Mouse (Mus musculus) heart, postnatal 4 days (tissue): ENCODE results near the gene Tmem260. TPM values are rescaled to one million over a fixed set of nuclear protein-coding genes. Genes with fewer than 3 reads are reported as not detected.

ENCODE experiments used
- DNase-seq: peaks from one replicate; pipeline ENCODE4 v3.0.0; 2021
- total RNA-seq, 2 experiments: library from RNA; stranded (reverse); gene quantifications; 2 replicates each; pipeline ENCODE4 v1.2.3; 2021

The Tmem260 gene
- total RNA-seq, 2 experiments from 2014 or later: 11.6 to 12.5 TPM

DNA sequence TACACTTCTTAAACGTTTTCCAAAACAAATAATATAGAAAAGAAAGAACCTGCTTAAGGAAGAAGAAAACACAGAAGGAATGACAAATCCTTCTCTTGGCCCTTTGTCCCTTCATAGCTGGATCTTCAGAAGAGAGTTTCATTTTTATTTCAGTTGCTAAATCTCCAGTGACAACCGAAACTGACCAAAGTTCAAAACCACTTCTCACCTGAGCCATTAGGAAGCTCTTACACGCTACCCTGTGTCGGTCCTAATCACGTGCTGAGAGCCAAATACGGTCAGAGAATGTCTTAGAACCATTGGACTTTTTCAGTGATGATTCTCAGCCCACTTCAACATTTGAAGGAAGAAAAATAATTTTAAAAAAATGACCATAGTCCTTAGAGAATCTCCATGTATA, 36.8 kb downstream of the Tmem260 start:
- no peak for DNase-seq

GRCm38 (mm10) chr14:48493896-48494295, 48.0 kb downstream of the Tmem260 start:
- peak; percentile 64 for DNase-seq

- no peak for DNase-seq
These were observed 56.6 kb downstream of the Tmem260 start for GRCm38 (mm10) chr14:48502573-48502972.

GRCm38 (mm10) chr14:48503691-48504565, 58.0 kb downstream of the Tmem260 start:
- no peak for DNase-seq

GRCm38 (mm10) chr14:48504566-48504950, 58.6 kb downstream of the Tmem260 start:
- DNase-seq: no peak

DNA sequence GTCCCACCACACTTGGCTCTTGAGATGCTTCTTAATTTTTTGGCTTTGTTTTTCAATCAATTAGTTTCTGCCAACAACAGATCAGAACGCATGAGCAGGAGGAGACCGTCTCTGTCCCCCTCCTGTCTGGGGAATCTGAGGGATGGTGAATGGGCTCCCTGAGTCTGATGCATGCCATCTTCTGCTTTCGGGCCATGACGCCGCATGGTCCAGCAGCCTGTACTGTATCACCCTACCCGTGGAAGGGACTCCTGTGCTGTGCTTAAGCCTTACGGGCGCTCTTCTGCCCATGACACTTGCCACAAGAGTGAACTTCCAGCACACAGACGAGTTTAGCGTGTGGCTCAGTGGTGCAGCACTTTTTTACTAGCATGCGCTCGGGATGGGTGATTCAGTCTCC, 59.7 kb downstream of the Tmem260 start:
- DNase-seq: no peak

GRCm38 (mm10) chr14:48507376-48507775, 61.5 kb downstream of the Tmem260 start:
- DNase-seq: no peak

GRCm38 (mm10) chr14:48509131-48509530, 63.2 kb downstream of the Tmem260 start:
- DNase-seq: no peak

DNA sequence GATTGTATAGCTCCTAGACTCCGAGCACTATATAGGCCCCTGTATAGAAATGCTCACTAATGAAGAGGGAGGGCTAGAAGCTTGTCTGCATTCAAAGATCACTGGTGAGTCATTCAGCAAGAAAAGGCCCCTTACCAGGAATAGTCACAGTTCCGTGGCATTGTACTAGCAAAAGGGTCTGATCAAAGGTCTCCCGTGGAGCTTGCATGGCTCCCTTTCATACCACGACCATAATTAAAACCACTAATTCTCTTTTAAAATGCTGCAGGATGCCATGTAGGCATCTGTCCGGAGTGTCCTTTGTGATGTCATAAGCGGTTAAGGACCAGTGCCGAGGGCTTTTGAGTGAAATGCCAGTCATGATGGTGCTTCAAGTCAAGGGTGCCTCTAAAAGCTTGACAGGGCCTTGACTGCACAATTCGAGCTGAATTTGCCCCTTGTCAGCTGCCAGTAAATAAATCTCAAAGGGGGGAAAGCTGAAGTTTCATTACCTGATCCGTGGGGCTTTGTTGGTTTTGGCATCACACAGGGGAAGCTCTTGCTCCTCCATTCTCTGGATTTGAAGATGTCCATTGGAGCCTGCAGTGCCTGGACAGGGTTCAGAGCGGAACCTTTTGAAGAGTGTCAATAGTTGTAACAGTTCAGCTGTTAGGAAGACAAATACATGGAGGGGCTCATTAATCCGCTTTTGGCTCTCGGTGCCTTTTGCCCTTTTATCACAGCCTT, 67.3 kb downstream of the Tmem260 start:
- no peak for DNase-seq

DNA sequence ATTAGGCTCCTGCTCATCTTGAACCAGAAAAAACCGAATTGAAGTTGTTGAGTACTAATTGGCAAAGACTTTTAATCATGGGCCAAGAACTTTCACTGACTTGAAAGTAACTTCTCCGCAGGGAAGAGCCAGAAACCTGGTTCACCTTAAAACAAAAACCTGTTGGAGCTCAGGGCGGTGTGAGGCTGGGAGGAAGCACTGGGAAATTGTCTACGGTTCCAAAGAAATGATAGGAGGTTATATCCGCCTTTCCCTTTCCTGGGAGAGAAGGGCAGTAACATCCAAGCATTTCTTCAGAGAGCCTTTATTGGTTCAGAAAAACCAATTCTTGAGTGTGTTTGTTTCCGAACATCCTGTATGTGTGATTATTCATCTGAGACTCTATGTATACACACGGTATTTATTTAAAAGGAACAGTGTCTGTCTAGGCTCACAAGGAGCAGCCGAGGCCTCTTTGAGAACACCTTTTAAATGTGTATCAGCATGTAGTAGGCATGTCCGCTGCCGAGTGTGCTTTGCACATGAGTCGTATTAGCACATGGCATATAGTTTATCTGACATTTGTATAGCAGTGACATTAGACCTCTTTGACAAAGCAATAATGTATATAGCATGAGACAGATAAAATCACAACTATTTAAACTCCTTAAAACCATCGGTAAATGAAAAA, 68.0 kb downstream of the Tmem260 start:
- DNase-seq: no peak

- no peak for DNase-seq
These were observed 68.7 kb downstream of the Tmem260 start for GRCm38 (mm10) chr14:48514620-48515019.

GRCm38 (mm10) chr14:48515538-48515937, 69.6 kb downstream of the Tmem260 start:
- no peak for DNase-seq

- DNase-seq: no peak
These were observed 77.4 kb downstream of the Tmem260 start for GRCm38 (mm10) chr14:48523361-48523760.

DNA sequence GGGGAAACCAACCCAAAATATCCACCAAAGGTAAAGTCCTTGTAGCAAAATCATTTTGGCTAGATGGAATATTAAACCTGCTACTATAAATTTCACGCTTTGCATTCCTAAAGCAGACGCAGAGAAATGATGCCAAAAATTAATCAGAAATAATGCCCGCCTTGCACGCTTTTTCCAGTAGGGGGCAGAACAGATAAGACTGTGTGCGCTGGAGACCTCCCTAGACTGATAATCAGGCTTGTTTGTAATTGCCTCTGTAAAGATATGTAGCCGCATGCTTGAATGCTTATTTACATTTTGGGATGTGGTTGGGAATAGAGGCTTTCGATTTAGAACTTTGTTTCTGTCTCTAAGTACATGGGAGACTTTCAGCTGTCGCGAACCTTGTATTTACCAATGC, 78.2 kb downstream of the Tmem260 start:
- DNase-seq: peak; percentile 39

DNA sequence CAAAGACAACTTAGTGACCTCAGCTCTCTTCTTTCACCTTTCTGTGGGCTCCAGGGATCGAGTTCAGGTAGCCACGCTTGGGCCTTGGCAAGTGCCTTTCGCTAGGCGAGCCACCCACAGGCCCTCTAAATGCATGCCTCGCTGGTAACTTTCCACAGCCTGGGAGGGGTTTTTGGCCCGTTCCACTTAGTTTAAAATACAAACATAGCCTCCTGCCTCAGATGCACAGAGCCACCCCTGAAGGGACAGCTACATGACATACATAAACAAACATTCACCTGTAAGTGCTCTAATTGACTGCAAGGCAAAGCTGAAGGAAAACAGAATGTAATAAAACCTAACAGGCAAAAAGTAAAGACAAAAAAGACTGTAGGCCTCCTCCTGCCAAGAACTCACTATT, 79.1 kb downstream of the Tmem260 start:
- DNase-seq: no peak

- DNase-seq: no peak
These were observed 84.7 kb downstream of the Tmem260 start for GRCm38 (mm10) chr14:48530629-48531028.

GRCm38 (mm10) chr14:48537795-48538766, 92.2 kb downstream of the Tmem260 start:
- peak; percentile 60 for DNase-seq

- no peak for DNase-seq
These were observed 99.2 kb downstream of the Tmem260 start for GRCm38 (mm10) chr14:48545166-48545565.

GRCm38 (mm10) chr14:48546009-48546408, 100.1 kb downstream of the Tmem260 start:
- DNase-seq: no peak

DNA sequence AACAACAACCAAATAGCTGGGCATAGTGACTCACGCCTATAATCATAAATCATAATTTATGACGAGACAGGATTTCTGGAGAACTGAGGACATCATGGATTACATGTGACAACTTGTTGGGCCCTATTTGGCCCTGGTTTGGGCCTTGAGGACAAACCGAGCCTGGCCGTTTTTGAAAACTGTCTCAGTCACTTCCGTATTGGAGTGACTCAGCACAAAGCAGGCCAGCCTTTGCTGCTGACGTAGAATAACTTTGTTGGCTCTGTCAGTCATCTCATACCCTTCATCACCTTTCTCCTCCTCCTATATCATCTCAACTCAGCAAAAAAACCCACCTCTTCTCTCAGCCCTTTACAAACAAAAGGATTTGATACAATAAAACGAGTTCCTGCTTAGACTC, 103.8 kb downstream of the Tmem260 start:
- DNase-seq: no peak

DNA sequence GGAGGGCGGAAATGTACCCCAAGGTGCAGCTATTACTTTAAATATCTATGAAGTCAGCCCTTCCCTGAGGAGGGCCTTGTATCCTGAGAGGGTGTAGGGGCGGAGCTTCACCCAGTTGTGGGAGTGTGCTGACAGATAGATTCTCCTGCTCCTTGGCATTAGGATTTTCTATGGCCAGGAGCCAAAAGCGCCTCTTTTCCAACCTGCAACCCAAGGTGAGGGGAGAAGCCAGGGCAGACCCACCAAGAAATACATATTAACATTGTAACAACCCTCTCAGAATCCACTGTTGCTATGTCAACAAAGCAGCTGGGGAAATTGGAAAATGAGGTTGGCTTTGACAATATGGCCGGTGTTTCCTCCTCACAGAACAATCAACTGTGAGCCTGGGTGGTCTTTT, 107.3 kb downstream of the Tmem260 start:
- no peak for DNase-seq

DNA sequence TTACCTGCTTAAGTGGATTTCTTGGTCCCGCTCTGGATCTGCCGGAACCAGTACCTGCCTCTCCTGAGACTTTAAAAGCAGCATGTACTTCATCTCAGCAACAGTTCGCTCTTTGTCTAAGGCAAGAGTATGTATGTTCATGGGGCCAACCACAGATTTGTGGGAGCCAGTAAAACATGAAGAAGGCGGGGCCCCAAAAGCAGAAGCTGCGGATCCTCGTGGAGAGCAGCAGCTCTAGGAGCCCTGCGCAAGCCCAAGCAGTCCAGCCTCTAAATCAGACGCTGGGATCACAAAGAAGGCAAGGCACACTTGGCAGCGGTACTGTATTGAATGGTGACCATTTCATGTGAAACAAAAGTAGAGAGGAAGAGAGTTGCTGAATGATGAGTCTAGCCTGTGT, 107.8 kb downstream of the Tmem260 start:
- no peak for DNase-seq
